Mouse (Mus musculus) ES-Bruce4 (cell line): ENCODE data around the gene Arhgap44.

Experiments
- EP300 ChIP-seq: IDR thresholded peaks from 2 replicates; pipeline ENCODE4 v1.6.1; 2011; ENCODE audit warnings: low read depth, low read length; ENCODE audit not compliant: insufficient read depth
- POLR2A ChIP-seq: IDR thresholded peaks from one replicate; pipeline ENCODE4 v1.8.1; 2011; ENCODE audit warnings: low read length; ENCODE audit not compliant: insufficient read depth

DNA sequence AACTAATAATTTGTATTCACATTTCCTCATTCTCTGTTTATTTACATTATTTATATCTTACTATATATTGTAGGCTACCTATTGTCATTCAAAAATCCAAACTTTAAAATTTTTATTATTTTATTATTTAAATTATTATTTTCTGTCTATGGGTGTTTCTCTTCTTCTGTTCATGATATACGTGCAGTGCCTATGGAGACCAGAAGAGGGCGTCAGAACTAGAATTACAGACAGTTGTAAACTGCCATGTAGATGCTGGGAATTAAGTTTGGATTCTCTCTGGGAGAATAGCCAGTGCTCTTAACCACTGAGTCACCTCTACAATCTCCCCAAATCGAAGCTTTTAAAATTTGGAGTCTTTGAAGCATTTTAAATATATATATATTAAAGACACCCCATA is 101.3 kb downstream of the Arhgap44 start:
- TF ChIP-seq POLR2A = no peak
- no peak for TF ChIP-seq EP300
